Mouse (Mus musculus) MEL (cell line): ENCODE data around the gene Cog4. TPM values are rescaled to one million over a fixed set of nuclear protein-coding genes. Genes with fewer than 3 reads are reported as not detected.

Source experiments
- DNase-seq: peaks from one replicate; pipeline ENCODE4 v3.0.0; 2011; ENCODE audit warnings: low read depth, low spot score
- H3K27ac ChIP-seq: 2 replicates; pipeline ENCODE4 v1.5.1; 2012; ENCODE audit warnings: low read depth, mild to moderate bottlenecking, control low read depth, low read length, moderate library complexity; ENCODE audit not compliant: control insufficient read depth
- H3K27me3 ChIP-seq, 2 experiments: fragments of 150-350 bp in 1 of 2; sonication (generic) in 1 of 2; 2 replicates each; pipeline ENCODE4 v1.6.1; 2012; ENCODE audit warnings: low read length in 2 of 2, mild to moderate bottlenecking in 2 of 2, improper control_type of control experiment in 1 of 2, moderate library complexity in 1 of 2; ENCODE audit not compliant: insufficient read depth in 2 of 2, control insufficient read depth in 1 of 2
- H3K36me3 ChIP-seq, 2 experiments: 2 replicates each; pipeline ENCODE4 v1.6.1; 2012 to 2014; ENCODE audit warnings: low read length in 2 of 2, improper control_type of control experiment in 1 of 2, inconsistent platforms in 1 of 2, mild to moderate bottlenecking in 1 of 2; ENCODE audit not compliant: insufficient read depth in 2 of 2, control insufficient read depth in 1 of 2
- H3K4me1 ChIP-seq, 2 experiments: fragments of 150-350 bp in 1 of 2; sonication (generic) in 1 of 2; 2 replicates each; pipeline ENCODE4 v1.6.1; 2012; ENCODE audit warnings: low read length in 2 of 2, improper control_type of control experiment in 1 of 2, mild to moderate bottlenecking in 1 of 2; ENCODE audit not compliant: insufficient read depth in 2 of 2, control insufficient read depth in 1 of 2
- H3K4me3 ChIP-seq, 2 experiments: fragments of 150-350 bp in 1 of 2; sonication (generic) in 1 of 2; 2 replicates each; pipeline ENCODE4 v1.5.1; 2012; ENCODE audit warnings: low read depth in 2 of 2, low read length in 2 of 2, mild to moderate bottlenecking in 2 of 2, moderate library complexity in 2 of 2, control low read depth in 1 of 2, improper control_type of control experiment in 1 of 2; ENCODE audit not compliant: control insufficient read depth in 1 of 2, insufficient read depth in 1 of 2
- H3K79me2 ChIP-seq: 2 replicates; pipeline ENCODE4 v1.6.1; 2012; ENCODE audit warnings: mild to moderate bottlenecking, low read length, moderate library complexity; ENCODE audit not compliant: control insufficient read depth, poor library complexity, insufficient read depth
- H3K9ac ChIP-seq: 2 replicates; pipeline ENCODE4 v1.6.1; 2012; ENCODE audit warnings: low read depth, mild to moderate bottlenecking, control low read depth, low read length, moderate library complexity; ENCODE audit not compliant: control insufficient read depth, poor library complexity, severe bottlenecking
- H3K9me3 ChIP-seq: fragments of 150-350 bp; sonication (generic); replicated peaks from 2 replicates; pipeline ENCODE4 v1.6.1; 2012; ENCODE audit warnings: mild to moderate bottlenecking, low read length, improper control_type of control experiment, moderate library complexity; ENCODE audit not compliant: insufficient read depth
- BHLHE40 ChIP-seq: IDR thresholded peaks from 2 replicates; pipeline ENCODE4 v1.6.1; 2012; ENCODE audit warnings: low read depth, mild to moderate bottlenecking, inconsistent platforms, low read length, improper control_type of control experiment, borderline replicate concordance
- CHD1 ChIP-seq: IDR thresholded peaks from 2 replicates; pipeline ENCODE4 v1.6.1; 2012; ENCODE audit warnings: low read depth, mild to moderate bottlenecking, inconsistent platforms, low read length, improper control_type of control experiment
- CHD2 ChIP-seq: IDR thresholded peaks from 2 replicates; pipeline ENCODE4 v1.6.1; 2011; ENCODE audit warnings: low read length, improper control_type of control experiment
- GABPA ChIP-seq: IDR thresholded peaks from 2 replicates; pipeline ENCODE4 v1.6.1; 2012; ENCODE audit warnings: low read depth, mild to moderate bottlenecking, inconsistent platforms, low read length, improper control_type of control experiment, moderate library complexity
- GATA1 ChIP-seq: IDR thresholded peaks from 2 replicates; pipeline ENCODE4 v1.6.1; 2011; ENCODE audit warnings: low read depth, low read length, improper control_type of control experiment
- JUND ChIP-seq: IDR thresholded peaks from 2 replicates; pipeline ENCODE4 v1.6.1; 2011; ENCODE audit warnings: low read depth, mild to moderate bottlenecking, improper control_type of control experiment, low read length
- MAX ChIP-seq: IDR thresholded peaks from 2 replicates; pipeline ENCODE4 v1.6.1; 2011; ENCODE audit warnings: low read length, improper control_type of control experiment
- MXI1 ChIP-seq: IDR thresholded peaks from 2 replicates; pipeline ENCODE4 v1.6.1; 2011; ENCODE audit warnings: mild to moderate bottlenecking, low read depth, low read length, improper control_type of control experiment
- MYB ChIP-seq: IDR thresholded peaks from 2 replicates; pipeline ENCODE4 v1.6.1; 2011; ENCODE audit warnings: mild to moderate bottlenecking, low read depth, low read length, improper control_type of control experiment
- NELFE ChIP-seq: IDR thresholded peaks from 2 replicates; pipeline ENCODE4 v1.6.1; 2011; ENCODE audit warnings: low read depth, low read length, improper control_type of control experiment
- POLR2A ChIP-seq, 2 experiments: IDR thresholded peaks; 2 replicates each; pipeline ENCODE4 v1.6.1; 2011 to 2012; ENCODE audit warnings: low read length in 2 of 2, mild to moderate bottlenecking in 2 of 2, control low read depth in 1 of 2, improper control_type of control experiment in 1 of 2, low read depth in 1 of 2, moderate library complexity in 1 of 2; ENCODE audit not compliant: control insufficient read depth in 1 of 2, insufficient read depth in 1 of 2, poor library complexity in 1 of 2
- POLR2AphosphoS2 ChIP-seq: IDR thresholded peaks from 2 replicates; pipeline ENCODE4 v1.6.1; 2011; ENCODE audit warnings: low read length, improper control_type of control experiment
- POLR2AphosphoS5 ChIP-seq: IDR thresholded peaks from 2 replicates; pipeline ENCODE4 v1.6.1; 2012; ENCODE audit warnings: low read depth, borderline replicate concordance, mild to moderate bottlenecking, inconsistent platforms, low read length, moderate library complexity, mixed read lengths
- RAD21 ChIP-seq: IDR thresholded peaks from 2 replicates; pipeline ENCODE4 v1.6.1; 2011; ENCODE audit warnings: mild to moderate bottlenecking, low read depth, low read length, improper control_type of control experiment
- SIN3A ChIP-seq: IDR thresholded peaks from 2 replicates; pipeline ENCODE4 v1.6.1; 2012; ENCODE audit warnings: low read length, improper control_type of control experiment, inconsistent platforms
- TAL1 ChIP-seq: IDR thresholded peaks from 2 replicates; pipeline ENCODE4 v1.6.1; 2012; ENCODE audit warnings: mild to moderate bottlenecking, inconsistent platforms, low read length, moderate library complexity, mixed read lengths
- TBP ChIP-seq: IDR thresholded peaks from 2 replicates; pipeline ENCODE4 v1.8.0; 2011; ENCODE audit warnings: low read depth, low read length, improper control_type of control experiment
- TCF12 ChIP-seq: IDR thresholded peaks from 2 replicates; pipeline ENCODE4 v1.6.1; 2014; ENCODE audit warnings: low read depth, mild to moderate bottlenecking, inconsistent platforms, low read length, improper control_type of control experiment, moderate library complexity
- UBTF ChIP-seq: IDR thresholded peaks from 2 replicates; pipeline ENCODE4 v1.6.1; 2012; ENCODE audit warnings: low read depth, mild to moderate bottlenecking, inconsistent platforms, low read length, improper control_type of control experiment, moderate library complexity, borderline replicate concordance; ENCODE audit not compliant: insufficient read depth
- USF1 ChIP-seq: IDR thresholded peaks from 2 replicates; pipeline ENCODE4 v1.6.1; 2014; ENCODE audit warnings: low read depth, mild to moderate bottlenecking, inconsistent platforms, low read length, improper control_type of control experiment, moderate library complexity
- USF2 ChIP-seq, 2 experiments: IDR thresholded peaks; 2 replicates each; pipeline ENCODE4 v1.6.1; 2011 to 2012; ENCODE audit warnings: improper control_type of control experiment in 2 of 2, low read length in 2 of 2, borderline replicate concordance in 1 of 2, inconsistent platforms in 1 of 2, low read depth in 1 of 2, mild to moderate bottlenecking in 1 of 2; ENCODE audit not compliant: insufficient read depth in 1 of 2
- ZMIZ1 ChIP-seq: IDR thresholded peaks from 2 replicates; pipeline ENCODE4 v1.6.1; 2012; ENCODE audit warnings: low read depth, mild to moderate bottlenecking, inconsistent platforms, low read length, improper control_type of control experiment, moderate library complexity
- ZNF384 ChIP-seq: IDR thresholded peaks from 2 replicates; pipeline ENCODE4 v1.6.1; 2012; ENCODE audit warnings: low read depth, mild to moderate bottlenecking, inconsistent platforms, low read length, improper control_type of control experiment
- polyA plus RNA-seq, 2 experiments: library from polyadenylated mRNA; stranded (reverse) in 1 of 2; unstranded in 1 of 2; fragments of >175 nt in 1 of 2; fragments of >200 nt in 1 of 2; gene quantifications; 2 replicates each; pipeline versions ENCODE4 v1.2.1 to v1.2.4; 2012; ENCODE audit warnings: low replicate concordance in 2 of 2, low read depth in 1 of 2; ENCODE audit not compliant: insufficient read length in 2 of 2, insufficient read depth in 1 of 2, missing spikeins in 1 of 2
- total RNA-seq: library from RNA; depleted of rRNA; stranded (reverse); fragments of 300-350 nt; gene quantifications from 2 replicates; pipeline ENCODE4 v1.2.3, GENCODE M21; 2012

Gene Cog4
- total and polyA plus RNA-seq, 3 experiments: 32.1 to 35.3 TPM; not detected in 1

GRCm38 (mm10) chr8:110886634-110887033, 40.2 kb downstream of the Cog4 start:
- Histone ChIP-seq H3K36me3 (peaks cover 0 to 1% of the 10 kb centered on the region in 2 experiments; a peak in 1 of 4 replicates), H3K4me1 (no peaks in the 10 kb centered on the region), H3K79me2 (no peaks in the 10 kb centered on the region), H3K4me3 (no peak overlapping the region), H3K9ac (no peak overlapping the region), H3K27me3 (no peaks in the 10 kb centered on the region), H3K9me3 (no peaks in the 10 kb centered on the region), H3K27ac (no peak overlapping the region)
- no peak for DNase-seq
- no peak for TF ChIP-seq JUND
- no peak for TF ChIP-seq CHD2
- TF ChIP-seq BHLHE40: no peak

DNA sequence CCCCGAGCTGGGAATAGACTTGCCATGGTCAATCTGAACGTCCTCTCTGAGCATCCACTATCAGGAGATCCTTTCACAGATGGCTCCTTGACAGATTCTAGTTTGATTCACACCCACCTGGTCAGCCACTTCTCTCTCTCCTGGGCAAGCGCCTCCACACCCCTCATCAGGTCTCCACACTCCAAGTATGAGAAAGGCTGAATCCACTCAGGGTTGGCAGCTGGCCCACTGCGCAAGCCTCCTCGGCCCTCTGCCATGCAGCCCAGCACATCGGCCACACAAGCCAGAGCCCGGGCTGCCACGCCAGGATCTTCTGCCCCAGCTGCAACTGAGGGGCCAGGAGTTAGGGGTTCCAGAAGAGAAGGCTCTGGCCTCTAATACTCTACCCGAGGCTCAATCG, 41.2 kb downstream of the Cog4 start:
- Histone ChIP-seq H3K79me2 (no peaks in the 10 kb centered on the region), H3K9ac (no peak overlapping the region), H3K4me3 (no peak overlapping the region), H3K36me3 (no peaks in the 10 kb centered on the region; a peak in 1 of 4 replicates), H3K27me3 (no peaks in the 10 kb centered on the region), H3K27ac (no peak overlapping the region), H3K4me1 (no peaks in the 10 kb centered on the region), H3K9me3 (no peaks in the 10 kb centered on the region)
- no peak for TF ChIP-seq MAX
- no peak for TF ChIP-seq TBP
- TF ChIP-seq CHD2: no peak
- TF ChIP-seq ZMIZ1: no peak
- no peak for TF ChIP-seq ZNF384
- no peak for TF ChIP-seq SIN3A
- no peak for TF ChIP-seq USF2 (IDR thresholded peaks at IDR 0.05; ENCODE audit: borderline replicate concordance in 1 of 2, insufficient read depth in 1 of 2, low read depth in 1 of 2, low read length in 2 of 2)
- TF ChIP-seq UBTF: no peak
- no peak for TF ChIP-seq RAD21
- TF ChIP-seq JUND: no peak
- no peak for TF ChIP-seq GABPA
- no peak for TF ChIP-seq POLR2A (IDR thresholded peaks at IDR 0.05; ENCODE audit: control insufficient read depth in 1 of 2, insufficient read depth in 1 of 2, low read depth in 1 of 2, low read length in 2 of 2, poor library complexity in 1 of 2)
- no peak for TF ChIP-seq CHD1
- TF ChIP-seq POLR2AphosphoS2: no peak
- no peak for DNase-seq

- Histone ChIP-seq H3K4me1 (no peaks in the 10 kb centered on the region), H3K9me3 (no peaks in the 10 kb centered on the region), H3K79me2 (no peaks in the 10 kb centered on the region), H3K4me3 (no peak overlapping the region), H3K27ac (no peak overlapping the region), H3K27me3 (no peaks in the 10 kb centered on the region), H3K9ac (no peak overlapping the region), H3K36me3 (no peaks in the 10 kb centered on the region)
- no peak for DNase-seq
- TF ChIP-seq POLR2AphosphoS5 (no peak), USF1 (no peak), TCF12 (no peak), UBTF (no peak), GATA1 (no peak), TAL1 (no peak), MYB (no peak), SIN3A (no peak), NELFE (no peak), MXI1 (no peak)
Observed at GRCm38 (mm10) chr8:110888441-110888840, 42.0 kb downstream of the Cog4 start.
